Mouse (Mus musculus) heart, embryonic 14.5 days (tissue): ENCODE measurements around the gene Tmem184a. TPM values are rescaled to one million over a fixed set of nuclear protein-coding genes. Genes with fewer than 3 reads are reported as not detected.
A peak's percentile ranks its signal among the peaks of the same experiment; 100 is the strongest.

ENCODE experiments used
- ATAC-seq: fragments of 200-750 bp; cut with Nextera tagmentation; 2 replicates; pipeline ENCODE4 v1.8.0; 2017; ENCODE audit warnings: low read depth, moderate TSS enrichment; ENCODE audit not compliant: insufficient number of reproducible peaks, insufficient read depth, low FRiP score
- H3K27ac ChIP-seq, 2 experiments: fragments of 200-500 bp in 1 of 2; fragments of 300-500 bp in 1 of 2; sonication (generic) in 1 of 2; replicated peaks in 1 of 2; 2 replicates each; pipeline ENCODE4 v1.5.1; 2012 to 2014; ENCODE audit warnings: low read depth in 2 of 2, low read length in 2 of 2, control low read depth in 1 of 2, mild to moderate bottlenecking in 1 of 2, mixed read lengths in 1 of 2; ENCODE audit not compliant: control insufficient read depth in 1 of 2, insufficient read depth in 1 of 2
- H3K27me3 ChIP-seq: fragments of 300-500 bp; sonication (generic); 2 replicates; pipeline ENCODE4 v1.6.1; 2014; ENCODE audit warnings: mild to moderate bottlenecking, low read length, control low read depth; ENCODE audit not compliant: control insufficient read depth, insufficient read depth
- H3K36me3 ChIP-seq: fragments of 300-500 bp; sonication (generic); 2 replicates; pipeline ENCODE4 v1.6.1; 2014; ENCODE audit warnings: mild to moderate bottlenecking, control low read depth, low read length, mixed read lengths; ENCODE audit not compliant: control insufficient read depth, insufficient read depth
- H3K4me1 ChIP-seq, 2 experiments: fragments of 200-500 bp in 1 of 2; fragments of 300-500 bp in 1 of 2; sonication (generic) in 1 of 2; 2 replicates each; pipeline ENCODE4 v1.6.1; 2012 to 2014; ENCODE audit warnings: low read length in 2 of 2, control low read depth in 1 of 2, mixed read lengths in 1 of 2; ENCODE audit not compliant: control insufficient read depth in 2 of 2, insufficient read depth in 2 of 2
- H3K4me2 ChIP-seq: fragments of 300-500 bp; sonication (generic); 2 replicates; pipeline ENCODE4 v1.6.1; 2014; ENCODE audit warnings: mild to moderate bottlenecking, low read length
- H3K4me3 ChIP-seq, 2 experiments: fragments of 200-500 bp in 1 of 2; fragments of 300-500 bp in 1 of 2; sonication (generic) in 1 of 2; 2 replicates each; pipeline ENCODE4 v1.5.1; 2012 to 2014; ENCODE audit warnings: low read length in 2 of 2, mild to moderate bottlenecking in 2 of 2, control low read depth in 1 of 2, low read depth in 1 of 2, moderate library complexity in 1 of 2; ENCODE audit not compliant: control insufficient read depth in 1 of 2, insufficient read depth in 1 of 2
- H3K9ac ChIP-seq: fragments of 300-500 bp; sonication (generic); 2 replicates; pipeline ENCODE4 v1.6.1; 2014; ENCODE audit warnings: mild to moderate bottlenecking, low read length
- H3K9me3 ChIP-seq: fragments of 300-500 bp; sonication (generic); 2 replicates; pipeline ENCODE4 v1.6.1; 2016; ENCODE audit warnings: low read length, control low read depth; ENCODE audit not compliant: control insufficient read depth
- WGBS: fragments of 180-500 bp; shearing (Covaris S2); extraction: QIAGEN DNeasy Blood & Tissue Kit; methylation state at CpG from one replicate; pipeline ENCODE4 v1.1.7; 2014; 5-methylcytosine and 5-hydroxymethylcytosine counted together
- polyA plus RNA-seq: library from polyadenylated mRNA; unstranded; fragments of >200 nt; fragmentation: Nextera tagmentation; extraction: Ambion mirVana; gene quantifications from 2 replicates; pipeline ENCODE4 v1.2.1, GENCODE M21; 2014

Gene Tmem184a
- polyA plus RNA-seq, 1 experiment from 2014 or later, result 0.19 TPM

GRCm38 (mm10) chr5:139792159-139792775, 27.4 kb downstream of the Tmem184a start:
- Histone ChIP-seq H3K36me3 (no peaks in the 10 kb centered on the region), H3K9me3 (no peaks in the 10 kb centered on the region), H3K4me2 (peak overlapping the region; percentile 98), H3K9ac (peak overlapping the region; percentile 94), H3K4me1 (peaks cover 50 to 54% of the 10 kb centered on the region in 2 experiments), H3K27me3 (no peaks in the 10 kb centered on the region), H3K4me3 (peak overlapping the region; percentile 72 to 93), H3K27ac (peak overlapping the region; percentile 77 to 85)
- ATAC-seq, result no peak
- WGBS, result 8% methylated on average over 11 of the region's 11 CpGs

- H3K9me3 ChIP-seq, result no peaks in the 10 kb centered on the region
- peak within 1 kb of the TSS; percentile 94 for H3K9ac ChIP-seq
- peak within 1 kb of the TSS; percentile 56 to 85 for H3K27ac ChIP-seq
- H3K27me3 ChIP-seq, result no peaks in the 10 kb centered on the region
- no peaks in the 10 kb centered on the region for H3K36me3 ChIP-seq
- H3K4me2 ChIP-seq, result peak within 1 kb of the TSS; percentile 98
- under 1% methylated on average over 89 of the region's 92 CpGs for WGBS
- peaks cover 44 to 46% of the 10 kb centered on the region in 2 experiments for H3K4me1 ChIP-seq
- peak within 1 kb of the TSS; percentile 72 to 93 for H3K4me3 ChIP-seq
- peak; percentile 86 for ATAC-seq
Observed at GRCm38 (mm10) chr5:139791227-139792158, 28.2 kb downstream of the Tmem184a start, which contains the start of gene Mafk. Mafk (plus strand) TSS chr5:139791513.

- WGBS, result 57% methylated on average over 4 of the region's 4 CpGs
Observed at GRCm38 (mm10) chr5:139789466-139789865, 30.3 kb downstream of the Tmem184a start.

GRCm38 (mm10) chr5:139781406-139781805, 38.3 kb downstream of the Tmem184a start:
- no peaks in the 10 kb centered on the region for H3K4me1 ChIP-seq
- H3K9me3 ChIP-seq, result no peaks in the 10 kb centered on the region
- no peaks in the 10 kb centered on the region for H3K27me3 ChIP-seq
- no peak overlapping the region for H3K9ac ChIP-seq
- H3K36me3 ChIP-seq, result no peaks in the 10 kb centered on the region
- no peak overlapping the region for H3K4me2 ChIP-seq
- WGBS, result 68% methylated on average over 8 of the region's 8 CpGs
- no peak overlapping the region for H3K4me3 ChIP-seq
- no peak for ATAC-seq
- H3K27ac ChIP-seq, result no peak overlapping the region

More at GRCm38 (mm10) chr5:139789466-139789865, 30.3 kb downstream of the Tmem184a start:
- Histone ChIP-seq H3K9me3 (no peaks in the 10 kb centered on the region), H3K4me1 (peaks cover 24 to 26% of the 10 kb centered on the region in 2 experiments), H3K27me3 (no peaks in the 10 kb centered on the region), H3K27ac (no peak overlapping the region), H3K4me3 (no peak overlapping the region), H3K4me2 (no peak overlapping the region), H3K36me3 (no peaks in the 10 kb centered on the region), H3K9ac (no peak overlapping the region)
- ATAC-seq, result no peak

GRCm38 (mm10) chr5:139776966-139777365, 42.8 kb downstream of the Tmem184a start:
- H3K4me2 ChIP-seq, result no peak overlapping the region
- no peaks in the 10 kb centered on the region for H3K9me3 ChIP-seq
- ATAC-seq, result no peak
- H3K36me3 ChIP-seq, result peaks cover 17% of the 10 kb centered on the region
- peaks cover 0 to 9% of the 10 kb centered on the region in 2 experiments; a peak in 2 of 4 replicates for H3K4me1 ChIP-seq
- no peak overlapping the region for H3K4me3 ChIP-seq
- no peaks in the 10 kb centered on the region for H3K27me3 ChIP-seq
- no peak overlapping the region for H3K9ac ChIP-seq
- 65% methylated on average over 5 of the region's 5 CpGs for WGBS
- H3K27ac ChIP-seq, result no peak overlapping the region

GRCm38 (mm10) chr5:139775216-139775926, 44.3 kb downstream of the Tmem184a start, which contains the start of gene Ints1:
Ints1 (minus strand) TSS chr5:139775674.
- no peaks in the 10 kb centered on the region for H3K9me3 ChIP-seq
- H3K4me2 ChIP-seq, result peak within 1 kb of the TSS; percentile 93
- H3K4me3 ChIP-seq, result peak within 1 kb of the TSS; percentile 95 to 97
- H3K36me3 ChIP-seq, result peaks cover 33% of the 10 kb centered on the region
- H3K27me3 ChIP-seq, result no peaks in the 10 kb centered on the region
- H3K4me1 ChIP-seq, result peaks cover 0 to 9% of the 10 kb centered on the region in 2 experiments; a peak in 2 of 4 replicates
- under 1% methylated on average over 55 of the region's 55 CpGs for WGBS
- peak; percentile 67 for ATAC-seq
- no peak within 1 kb of the TSS for H3K27ac ChIP-seq
- peak within 1 kb of the TSS; percentile 90 for H3K9ac ChIP-seq

GRCm38 (mm10) chr5:139768216-139768615, 51.5 kb downstream of the Tmem184a start:
- Histone ChIP-seq H3K4me3 (no peak overlapping the region), H3K27ac (no peak overlapping the region), H3K4me1 (no peaks in the 10 kb centered on the region), H3K9ac (no peak overlapping the region), H3K4me2 (no peak overlapping the region), H3K9me3 (no peaks in the 10 kb centered on the region), H3K27me3 (no peaks in the 10 kb centered on the region), H3K36me3 (peaks cover 97% of the 10 kb centered on the region)
- WGBS, result 92% methylated on average over 8 of the region's 8 CpGs
- no peak for ATAC-seq
